Mouse (Mus musculus) urinary bladder, postnatal 4 days (tissue): ENCODE data around the gene Lrrn4.

Experiments
- DNase-seq, 2 experiments: peaks; one replicate each; pipeline ENCODE4 v3.0.0; 2021 to 2022; ENCODE audit warnings: low spot score in 2 of 2

Gene Lrrn4

DNA sequence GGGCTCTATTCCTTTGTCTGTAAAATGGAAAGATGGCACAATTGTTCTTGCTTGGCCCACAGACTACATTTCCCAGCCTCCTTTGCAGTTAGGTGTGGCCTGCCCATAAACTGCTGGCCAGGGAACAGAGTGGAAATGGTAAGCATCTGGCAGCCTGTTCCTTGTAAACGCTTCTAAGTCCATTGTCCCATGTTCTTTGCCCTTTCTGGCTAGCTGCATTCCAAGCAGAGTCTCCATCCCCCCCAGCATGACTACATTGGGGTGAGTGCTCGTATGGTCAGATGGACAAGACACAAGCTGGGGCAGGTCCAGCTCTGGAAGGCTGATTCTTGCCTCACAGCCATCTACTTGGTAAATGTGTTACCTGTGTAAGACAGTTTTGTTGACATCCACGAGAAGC lies 9.0 kb downstream of the Lrrn4 start:
- no peak for DNase-seq

DNA sequence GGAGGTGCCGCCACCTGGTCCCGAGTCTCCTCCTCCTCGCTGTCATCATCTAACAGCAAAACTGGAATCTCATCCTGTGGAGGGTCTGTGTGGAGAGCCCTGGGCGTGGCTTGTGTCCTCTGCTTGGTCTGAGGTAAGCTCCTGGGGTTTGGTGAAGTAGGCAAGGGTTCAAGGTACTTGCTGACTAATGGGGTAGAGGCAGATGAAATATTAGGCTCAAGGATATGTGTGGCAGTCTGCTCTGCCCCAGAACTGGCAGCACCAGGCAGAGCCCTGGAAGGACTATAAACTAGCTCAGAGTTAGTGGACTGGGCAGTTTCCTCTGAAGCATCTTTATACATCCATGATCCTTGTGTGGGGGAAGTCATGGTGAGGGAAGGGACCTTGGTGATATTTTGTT lies 10.4 kb downstream of the Lrrn4 start:
- no peak for DNase-seq

- DNase-seq: no peak
Observed at GRCm38 (mm10) chr2:132869682-132870081, 11.0 kb downstream of the Lrrn4 start.

DNA sequence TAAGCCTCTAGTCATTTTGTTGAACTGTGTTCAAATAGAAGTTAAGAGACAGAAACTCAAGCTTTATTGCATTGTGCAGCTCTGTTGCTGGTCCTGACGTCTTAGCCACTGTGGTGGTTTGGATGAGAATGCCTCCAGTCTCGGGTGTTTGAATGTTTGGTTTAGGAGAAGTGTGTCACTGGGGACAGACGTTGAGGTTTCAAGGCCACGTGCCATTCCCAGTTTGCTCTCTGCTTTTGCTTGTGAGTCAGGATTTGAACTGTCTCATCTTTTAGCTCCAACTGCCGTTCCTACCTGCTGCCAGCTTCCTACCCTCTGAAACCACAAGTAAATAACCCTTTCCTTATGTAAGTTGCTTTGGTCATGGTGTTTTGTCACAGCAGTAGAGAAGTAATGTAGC lies 13.2 kb downstream of the Lrrn4 start:
- no peak for DNase-seq

- DNase-seq: no peak
Observed at GRCm38 (mm10) chr2:132863325-132863724, 17.4 kb downstream of the Lrrn4 start.

- no peak for DNase-seq
Observed at GRCm38 (mm10) chr2:132861456-132861855, 19.2 kb downstream of the Lrrn4 start.

DNA sequence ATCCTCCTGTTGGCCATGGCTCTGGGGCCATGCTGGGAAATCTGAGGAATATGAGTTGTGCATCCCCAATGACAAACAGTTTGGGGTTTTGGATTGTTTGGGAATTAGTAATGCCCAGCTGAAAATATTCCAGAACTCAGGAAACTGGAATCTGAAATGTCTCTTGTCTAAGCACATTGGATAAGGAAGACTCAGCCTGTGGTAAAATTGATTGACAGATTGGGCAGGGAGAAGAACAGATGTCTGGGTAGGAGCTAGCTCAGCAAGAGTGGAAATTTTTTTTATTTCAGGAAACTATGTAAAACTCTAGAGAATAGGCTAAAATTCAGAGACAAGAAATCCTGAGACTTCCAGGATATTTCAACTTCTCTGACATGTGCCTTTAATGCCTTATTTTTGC lies 20.3 kb downstream of the Lrrn4 start:
- DNase-seq: no peak

DNA sequence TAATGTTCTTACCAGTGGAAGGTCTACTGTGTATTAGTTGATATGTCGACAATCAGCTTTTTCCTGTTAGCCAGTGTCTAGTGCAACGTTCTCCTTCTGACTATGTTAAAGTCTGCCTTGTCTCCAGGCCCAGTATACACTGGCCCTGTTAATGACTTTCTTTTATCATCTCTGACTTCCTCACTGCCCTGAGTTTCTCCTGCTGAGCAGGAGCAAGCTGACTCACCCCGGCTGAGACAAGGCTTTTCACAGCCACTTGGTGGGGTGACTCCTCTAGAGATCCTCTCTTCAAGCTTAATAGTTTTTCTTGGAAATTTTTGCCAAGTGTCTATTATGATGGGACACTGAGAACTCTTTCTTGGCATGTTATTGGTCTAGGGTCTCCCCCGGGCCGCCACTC lies 24.4 kb downstream of the Lrrn4 start:
- no peak for DNase-seq

- no peak for DNase-seq
Observed at GRCm38 (mm10) chr2:132853051-132853450, 27.6 kb downstream of the Lrrn4 start.

DNA sequence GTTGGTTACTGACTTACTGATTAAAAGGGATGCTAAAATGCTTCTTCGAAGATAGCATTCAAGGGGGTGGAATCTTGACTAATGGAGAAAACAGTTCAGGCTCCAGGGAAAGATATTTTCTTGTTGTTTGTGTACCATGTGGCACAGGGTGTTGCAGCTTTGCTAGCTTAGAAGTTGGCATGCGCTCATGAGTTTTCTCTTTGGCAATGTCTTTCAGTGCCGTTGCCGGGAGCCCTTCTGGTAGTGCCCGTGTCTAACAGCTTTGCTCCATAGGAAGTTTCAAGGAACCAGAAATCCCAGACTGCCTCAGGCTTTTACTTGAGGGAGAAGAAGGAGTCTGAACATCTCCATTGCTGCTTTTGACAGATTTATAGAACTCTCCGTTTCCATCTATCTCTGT lies 31.6 kb downstream of the Lrrn4 start:
- no peak for DNase-seq

DNA sequence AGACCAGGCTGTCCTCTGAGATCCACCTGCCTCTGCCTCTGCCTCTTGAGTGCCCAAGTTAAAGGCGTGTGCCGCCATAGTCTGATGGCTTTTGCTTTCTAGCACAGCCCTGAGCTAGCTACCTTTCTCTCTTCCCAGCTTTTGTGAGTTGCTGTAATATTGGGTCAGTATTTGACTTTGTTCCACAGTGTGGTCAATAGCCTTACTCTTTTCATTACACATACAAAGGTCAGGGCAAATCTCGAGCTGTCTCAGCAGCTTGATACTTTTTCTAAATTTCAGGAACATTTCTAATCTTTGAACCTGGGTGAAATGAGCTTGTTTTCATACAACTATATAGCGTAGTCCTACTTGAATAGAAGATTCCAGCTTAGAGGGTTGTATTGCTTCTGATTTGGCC lies 32.3 kb downstream of the Lrrn4 start:
- DNase-seq: no peak

GRCm38 (mm10) chr2:132847581-132847980 lies 33.1 kb downstream of the Lrrn4 start:
- no peak for DNase-seq

DNA sequence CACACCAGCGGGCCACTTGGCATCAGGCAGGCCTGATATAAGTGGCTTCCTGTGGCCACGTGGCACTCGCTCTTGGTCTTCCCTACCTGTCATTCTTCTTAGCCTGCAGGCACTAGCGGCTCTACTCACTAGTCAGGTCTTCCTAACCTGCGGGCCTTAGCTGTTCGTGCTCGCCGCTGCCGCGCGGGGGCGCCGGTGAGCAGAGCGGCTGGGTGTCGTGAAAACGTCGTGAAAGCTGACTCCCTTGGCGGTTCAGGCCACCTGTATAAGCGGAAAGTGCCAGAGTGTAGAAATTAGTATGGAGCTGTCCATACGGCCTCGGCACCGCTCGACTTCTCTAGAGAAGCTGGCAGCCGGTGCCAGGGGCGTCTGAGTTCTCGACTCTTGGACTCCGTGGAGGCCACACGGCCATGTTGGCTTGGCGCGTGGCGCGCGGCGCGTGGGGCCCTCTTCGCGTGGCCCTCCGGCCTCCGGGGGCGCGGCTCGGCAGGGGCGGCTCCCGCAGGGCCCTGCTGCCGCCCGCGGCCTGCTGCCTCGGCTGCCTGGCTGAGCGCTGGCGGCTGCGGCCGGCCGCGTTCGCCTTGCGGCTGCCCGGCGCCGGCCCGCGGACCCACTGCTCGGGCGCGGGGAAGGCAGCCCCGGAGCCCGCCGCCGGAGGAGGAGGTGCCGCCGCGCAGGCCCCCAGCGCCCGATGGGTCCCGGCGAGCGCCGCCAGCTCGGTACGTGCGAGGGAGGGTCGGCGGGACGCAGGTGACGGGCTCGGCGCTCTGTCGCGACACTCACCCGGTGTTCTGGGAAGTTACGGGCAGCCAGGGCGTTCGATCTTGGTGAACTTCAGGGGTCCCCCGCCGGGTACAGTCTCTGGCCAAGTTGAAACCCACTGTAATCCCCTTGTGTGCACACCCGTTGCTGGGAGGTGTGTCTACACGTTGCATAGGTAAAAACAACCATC lies 34.0 kb downstream of the Lrrn4 start, which contains the start of gene Crls1:
TSS of gene Crls1 (plus strand) at position 260 of the 952 bp plus-strand sequence.
- DNase-seq: peak; percentile 93 to 96

DNA sequence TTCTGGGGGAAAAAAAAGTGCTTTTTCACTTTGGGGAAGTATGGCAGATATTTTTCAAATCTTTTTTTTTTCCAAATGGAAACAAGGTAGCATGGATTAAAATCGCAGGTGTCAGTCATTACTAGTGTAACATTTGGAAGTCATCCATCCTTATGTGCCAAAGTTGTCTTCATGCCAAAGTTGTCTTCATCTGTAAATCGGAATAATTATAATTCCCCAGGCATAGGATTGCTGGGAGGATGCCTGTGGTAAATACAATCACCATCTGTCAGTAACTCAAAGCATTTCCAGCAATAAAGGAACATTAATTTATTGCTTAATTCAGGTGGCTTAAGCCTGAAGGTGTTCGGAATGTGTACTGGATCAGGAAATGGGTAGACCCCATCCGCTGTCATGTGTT lies 39.6 kb downstream of the Lrrn4 start:
- no peak for DNase-seq
